Mouse (Mus musculus) limb, embryonic 12.5 days (tissue): Measurements from ENCODE around the gene Cxcl14. TPM values are rescaled to one million over a fixed set of nuclear protein-coding genes. Genes with fewer than 3 reads are reported as not detected.

ENCODE experiments used
- ATAC-seq: fragments of 200-750 bp; cut with Nextera tagmentation; 2 replicates; pipeline ENCODE4 v1.8.0; 2017; ENCODE audit warnings: low read depth, moderate TSS enrichment; ENCODE audit not compliant: insufficient number of reproducible peaks, insufficient read depth, low FRiP score, low TSS enrichment
- H3K27ac ChIP-seq: fragments of 300-500 bp; sonication (generic); 2 replicates; pipeline ENCODE4 v1.5.1; 2016; ENCODE audit warnings: mild to moderate bottlenecking, moderate library complexity
- H3K27me3 ChIP-seq: fragments of 300-500 bp; sonication (generic); 2 replicates; pipeline ENCODE4 v1.6.1; 2016; ENCODE audit warnings: mild to moderate bottlenecking, moderate library complexity
- H3K36me3 ChIP-seq: fragments of 300-500 bp; sonication (generic); 2 replicates; pipeline ENCODE4 v1.6.1; 2016; ENCODE audit warnings: mild to moderate bottlenecking, moderate library complexity
- H3K4me1 ChIP-seq: fragments of 300-500 bp; sonication (generic); replicated peaks from 2 replicates; pipeline ENCODE4 v1.6.1; 2016
- H3K4me2 ChIP-seq: fragments of 300-500 bp; sonication (generic); 2 replicates; pipeline ENCODE4 v1.6.1; 2016; ENCODE audit warnings: mild to moderate bottlenecking, moderate library complexity
- H3K4me3 ChIP-seq: fragments of 300-500 bp; sonication (generic); replicated peaks from 2 replicates; pipeline ENCODE4 v1.5.1; 2016; ENCODE audit warnings: mild to moderate bottlenecking
- H3K9ac ChIP-seq: fragments of 300-500 bp; sonication (generic); replicated peaks from 2 replicates; pipeline ENCODE4 v1.6.1; 2016; ENCODE audit warnings: mild to moderate bottlenecking, moderate library complexity
- H3K9me3 ChIP-seq: fragments of 300-500 bp; sonication (generic); 2 replicates; pipeline ENCODE4 v1.6.1; 2016; ENCODE audit warnings: mild to moderate bottlenecking, moderate library complexity
- WGBS: fragments of 180-500 bp; shearing (Covaris S2); methylation state at CpG from one replicate; pipeline ENCODE4 v1.1.7; 2016; 5-methylcytosine and 5-hydroxymethylcytosine counted together
- polyA plus RNA-seq: library from polyadenylated mRNA; unstranded; fragments of >200 nt; fragmentation: Nextera tagmentation; extraction: Ambion mirVana; gene quantifications from 2 replicates; pipeline ENCODE4 v1.2.1, GENCODE M21; 2016

Cxcl14 gene
- polyA plus RNA-seq, 1 experiment from 2014 or later = 342 TPM

DNA sequence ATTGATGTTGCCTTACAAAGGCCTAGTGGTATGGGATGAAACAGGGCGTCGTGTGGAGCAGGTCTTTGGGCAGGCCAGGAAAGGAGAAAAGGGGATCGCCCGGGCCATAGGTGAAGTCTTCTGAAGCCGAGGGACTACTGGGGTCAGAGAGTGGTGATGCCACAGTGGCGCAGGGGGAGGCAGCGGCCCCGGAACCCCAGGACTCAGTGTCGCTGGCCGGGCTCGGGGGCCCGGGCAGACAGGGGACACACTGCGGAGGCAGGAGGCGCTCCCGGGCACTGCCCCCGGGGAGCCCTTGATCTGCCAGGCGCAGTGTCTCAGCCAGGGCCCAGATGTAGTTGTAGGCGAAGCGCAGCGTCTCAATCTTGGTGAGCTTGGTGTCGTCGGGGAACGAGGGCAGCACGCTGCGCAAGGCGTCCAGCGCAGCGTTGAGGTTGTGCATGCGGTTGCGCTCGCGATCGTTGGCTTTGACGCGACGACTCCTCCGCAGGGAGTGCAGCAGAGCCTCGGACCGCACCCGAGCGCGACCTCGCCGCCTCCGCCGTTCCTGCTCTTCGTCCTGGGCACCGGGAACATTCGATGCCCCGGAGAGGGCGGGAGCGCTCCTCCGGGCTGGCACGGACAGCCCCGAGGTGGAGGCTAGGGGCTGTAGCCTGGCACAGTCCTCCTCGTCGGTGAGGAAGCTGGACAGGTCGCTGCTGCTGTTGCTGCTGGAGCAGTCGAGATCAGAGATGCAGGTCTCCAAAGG lies 45.0 kb downstream of the Cxcl14 start:
- no peak for ATAC-seq
- Histone ChIP-seq H3K27ac (no peak overlapping the region), H3K4me2 (peak overlapping the region; percentile 72), H3K4me1 (peaks cover 24% of the 10 kb centered on the region), H3K4me3 (peak overlapping the region; percentile 44), H3K36me3 (no peaks in the 10 kb centered on the region), H3K9me3 (no peaks in the 10 kb centered on the region), H3K9ac (peak overlapping the region; percentile 44; the same call in 1 of the 2 replicates), H3K27me3 (peaks cover 100% of the 10 kb centered on the region)
- under 1% methylated on average over 59 of the region's 59 CpGs for WGBS

GRCm38 (mm10) chr13:56250551-56251161 lies 45.7 kb downstream of the Cxcl14 start:
- 2% methylated on average over 14 of the region's 14 CpGs for WGBS
- peaks cover 100% of the 10 kb centered on the region for H3K27me3 ChIP-seq
- no peak for ATAC-seq
- peaks cover 24% of the 10 kb centered on the region for H3K4me1 ChIP-seq
- H3K36me3 ChIP-seq = no peaks in the 10 kb centered on the region
- H3K9me3 ChIP-seq = no peaks in the 10 kb centered on the region
- H3K27ac ChIP-seq = no peak overlapping the region
- H3K4me3 ChIP-seq = no peak overlapping the region
- H3K4me2 ChIP-seq = no peak overlapping the region
- H3K9ac ChIP-seq = no peak overlapping the region

- Histone ChIP-seq H3K4me3 (no peak overlapping the region), H3K9ac (no peak overlapping the region), H3K4me2 (no peak overlapping the region), H3K4me1 (peaks cover 24% of the 10 kb centered on the region), H3K36me3 (no peaks in the 10 kb centered on the region), H3K9me3 (no peaks in the 10 kb centered on the region), H3K27ac (no peak overlapping the region), H3K27me3 (peaks cover 91% of the 10 kb centered on the region)
- no peak for ATAC-seq
- WGBS = 1% methylated on average over 13 of the region's 13 CpGs
These were observed 46.6 kb downstream of the Cxcl14 start for GRCm38 (mm10) chr13:56249593-56250341.

GRCm38 (mm10) chr13:56243104-56243503 lies 53.2 kb downstream of the Cxcl14 start:
- Histone ChIP-seq H3K4me1 (no peaks in the 10 kb centered on the region), H3K36me3 (no peaks in the 10 kb centered on the region), H3K9ac (no peak overlapping the region), H3K27ac (no peak overlapping the region), H3K27me3 (peaks cover 36% of the 10 kb centered on the region), H3K4me3 (no peak overlapping the region), H3K9me3 (peaks cover 6% of the 10 kb centered on the region; the same call in 1 of the 2 replicates), H3K4me2 (no peak overlapping the region)
- 83% methylated on average over 5 of the region's 5 CpGs for WGBS
- ATAC-seq = no peak

DNA sequence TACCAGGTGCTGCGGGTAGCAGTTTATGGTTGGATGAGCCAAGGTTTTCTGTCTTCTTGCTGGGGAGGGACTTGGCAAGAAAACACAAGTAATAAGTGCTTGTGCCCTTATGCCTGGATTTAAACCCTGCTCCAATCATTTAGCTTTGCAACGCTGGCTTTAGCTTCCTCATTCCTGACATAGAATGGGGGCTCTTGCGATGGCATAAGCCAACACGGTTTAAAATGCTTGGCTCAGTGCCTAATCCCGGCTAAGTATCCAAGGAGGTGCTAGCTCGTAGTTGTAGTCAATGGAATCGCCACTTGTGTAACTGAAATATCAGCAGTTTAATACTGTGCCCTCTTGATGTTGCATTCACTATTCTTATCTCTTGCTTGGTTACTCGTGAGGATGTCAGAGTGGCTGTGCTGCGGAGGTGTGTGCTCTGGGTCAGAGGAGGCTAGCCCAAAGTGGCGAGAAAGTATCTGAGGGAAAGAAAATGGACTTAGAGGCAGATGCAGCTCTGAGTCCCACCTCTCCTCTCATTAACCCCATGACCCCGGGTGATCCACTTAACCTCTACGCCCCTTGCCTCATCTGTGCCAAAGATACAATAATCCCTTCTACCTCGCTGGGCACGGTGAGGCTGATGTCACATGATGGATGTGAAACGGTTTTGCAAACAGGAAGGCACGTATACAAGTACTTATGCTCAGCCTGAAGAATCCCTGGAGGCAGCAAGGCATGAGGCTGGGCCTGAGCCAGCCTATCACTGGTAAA lies 56.2 kb downstream of the Cxcl14 start:
- Histone ChIP-seq H3K4me1 (0 out of 2 replicates have a peak, but pooled peaks cover 3% of the 10 kb centered on the region), H3K9ac (no peak overlapping the region), H3K4me3 (no peak overlapping the region), H3K36me3 (no peaks in the 10 kb centered on the region), H3K27ac (no peak overlapping the region), H3K9me3 (peaks cover 6% of the 10 kb centered on the region; the same call in 1 of the 2 replicates), H3K27me3 (peaks cover 26% of the 10 kb centered on the region), H3K4me2 (no peak overlapping the region)
- ATAC-seq = no peak
- WGBS = 58% methylated on average over 16 of the region's 16 CpGs

Other genes starting within 250 kb of the Cxcl14 start
- gene H2afy, start 160.2 kb downstream of the Cxcl14 start, polyA plus RNA-seq = 607 and 623 TPM in 2 replicates
- 1.3 and 1.7 TPM in 2 replicates for gene Tifab, start 117.7 kb downstream of the Cxcl14 start, polyA plus RNA-seq
- gene Neurog1, start 44.4 kb downstream of the Cxcl14 start, polyA plus RNA-seq = not detected in 2 replicates
- gene Gm3045, start 130.0 kb upstream of the Cxcl14 start, polyA plus RNA-seq = not detected in 2 replicates
- 0.10 TPM in 2 replicates for gene Slc25a48, start 141.8 kb upstream of the Cxcl14 start, polyA plus RNA-seq
- gene Il9, start 185.7 kb upstream of the Cxcl14 start, polyA plus RNA-seq = not detected in 2 replicates
- gene Fbxl21, start 225.9 kb upstream of the Cxcl14 start, polyA plus RNA-seq = 2.8 TPM in 2 replicates